Mouse (Mus musculus) lung, adult 18-20 months (tissue): Measurements from ENCODE around the gene Ptbp1.
A peak's percentile ranks its signal among the peaks of the same experiment; 100 is the strongest.

Source experiments
- DNase-seq, 2 experiments: peaks; one replicate each; pipeline ENCODE4 v3.0.0; 2022; ENCODE audit warnings: mixed read lengths in 2 of 2

Gene Ptbp1

GRCm38 (mm10) chr10:79853860-79854795 lies at the start of gene Ptbp1:
Ptbp1 (plus strand) TSS chr10:79854427.
- peak; percentile 99 for DNase-seq

GRCm38 (mm10) chr10:79805636-79806035 lies 48.6 kb upstream of the Ptbp1 start:
- DNase-seq, result peak in 1 of 2 experiments; percentile 24

GRCm38 (mm10) chr10:79806331-79806730 lies 47.9 kb upstream of the Ptbp1 start:
- no peak for DNase-seq

GRCm38 (mm10) chr10:79806972-79807371 lies 47.3 kb upstream of the Ptbp1 start:
- DNase-seq, result no peak

- no peak for DNase-seq
Observed at GRCm38 (mm10) chr10:79807826-79808225, 46.4 kb upstream of the Ptbp1 start.

- DNase-seq, result peak in 1 of 2 experiments; percentile 33
Observed at GRCm38 (mm10) chr10:79808728-79809127, 45.5 kb upstream of the Ptbp1 start.

GRCm38 (mm10) chr10:79811736-79812637 lies 42.2 kb upstream of the Ptbp1 start:
- DNase-seq, result peak; percentile 76 to 80

- DNase-seq, result no peak
Observed at GRCm38 (mm10) chr10:79814271-79814842, 39.9 kb upstream of the Ptbp1 start.

- DNase-seq, result no peak
Observed at GRCm38 (mm10) chr10:79815671-79816494, 38.3 kb upstream of the Ptbp1 start.

- DNase-seq, result no peak
Observed at GRCm38 (mm10) chr10:79817111-79817510, 37.1 kb upstream of the Ptbp1 start.

- DNase-seq, result no peak
Observed at GRCm38 (mm10) chr10:79818225-79818624, 36.0 kb upstream of the Ptbp1 start.

GRCm38 (mm10) chr10:79819606-79820005 lies 34.6 kb upstream of the Ptbp1 start:
- DNase-seq, result no peak

- DNase-seq, result no peak
Observed at GRCm38 (mm10) chr10:79820277-79820676, 34.0 kb upstream of the Ptbp1 start.

- DNase-seq, result peak in 1 of 2 experiments; percentile 53
Observed at GRCm38 (mm10) chr10:79820782-79821181, 33.4 kb upstream of the Ptbp1 start, which contains the start of gene Misp. Misp (plus strand) TSS chr10:79820989.

- DNase-seq, result no peak
Observed at GRCm38 (mm10) chr10:79821731-79822130, 32.5 kb upstream of the Ptbp1 start.

GRCm38 (mm10) chr10:79822372-79822771 lies 31.9 kb upstream of the Ptbp1 start:
- peak; percentile 68 to 80 for DNase-seq

GRCm38 (mm10) chr10:79823011-79823410 lies 31.2 kb upstream of the Ptbp1 start:
- no peak for DNase-seq

- DNase-seq, result peak; percentile 49 to 70
Observed at GRCm38 (mm10) chr10:79824413-79824812, 29.8 kb upstream of the Ptbp1 start.

- no peak for DNase-seq
Observed at GRCm38 (mm10) chr10:79831583-79831982, 22.6 kb upstream of the Ptbp1 start.

- DNase-seq, result no peak
Observed at GRCm38 (mm10) chr10:79832026-79832785, 22.0 kb upstream of the Ptbp1 start.

GRCm38 (mm10) chr10:79832786-79833181 lies 21.4 kb upstream of the Ptbp1 start:
- no peak for DNase-seq
